Mouse (Mus musculus) gastrocnemius, postnatal 14 days (tissue): ENCODE data around the gene Hspa5. TPM values are rescaled to one million over a fixed set of nuclear protein-coding genes. Genes with fewer than 3 reads are reported as not detected.
"Not testable (repeated sequence)": the region's sequence is repeated elsewhere in the genome, so short reads cannot be mapped to it uniquely, and the experiment has no call there.

Source experiments
- DNase-seq: peaks from one replicate; pipeline ENCODE4 v3.0.0; 2021; ENCODE audit warnings: mixed read lengths
- intact Hi-C: fragments of 180-260 bp; cut with DNase I; formaldehyde crosslinking; loops from one replicate; pipeline ENCODE4 v1.15.1; 2025; ENCODE audit warnings: low total_unique reads
- total RNA-seq, 2 experiments: library from RNA; stranded (reverse); gene quantifications; 2 replicates each; pipeline ENCODE4 v1.2.3; 2021

The Hspa5 gene
- total RNA-seq, 2 experiments from 2014 or later: 175 to 207 TPM

GRCm38 (mm10) chr2:34762872-34763271, 8.9 kb upstream of the Hspa5 start:
- no peak for DNase-seq
- intact Hi-C loops: no loop called here

- no peak for DNase-seq
- intact Hi-C loops: no loop called here
These were observed 7.0 kb upstream of the Hspa5 start for GRCm38 (mm10) chr2:34764801-34765200.

GRCm38 (mm10) chr2:34770049-34770448, 1.7 kb upstream of the Hspa5 start:
- DNase-seq: no peak
- intact Hi-C loops: no loop called here

- intact Hi-C loops: no loop called here
- no peak for DNase-seq
These were observed 819 bp upstream of the Hspa5 start for GRCm38 (mm10) chr2:34770951-34771350.

- intact Hi-C loops: no loop called here
- DNase-seq: no peak
These were observed 774 bp downstream of the Hspa5 start for GRCm38 (mm10) chr2:34772252-34773235.

- no peak for DNase-seq
- intact Hi-C loops: no loop called here
These were observed 1.9 kb downstream of the Hspa5 start for GRCm38 (mm10) chr2:34773673-34774072.

- intact Hi-C loops: no loop called here
- no peak for DNase-seq
These were observed 2.7 kb downstream of the Hspa5 start for GRCm38 (mm10) chr2:34774493-34774892.

- DNase-seq: no peak
- intact Hi-C loops: no loop called here
These were observed 5.6 kb downstream of the Hspa5 start for GRCm38 (mm10) chr2:34777237-34777868.

GRCm38 (mm10) chr2:34783064-34784020, 11.6 kb downstream of the Hspa5 start:
- no peak for DNase-seq
- intact Hi-C loops: loop anchor here (10.0 kb wide), 1 partner anchor 191 kb away; no protein-coding TSS in a partner anchor

- intact Hi-C loops: loop anchor here (10.0 kb wide), 1 partner anchor 191 kb away; no protein-coding TSS in a partner anchor
- no peak for DNase-seq
These were observed 12.3 kb downstream of the Hspa5 start for GRCm38 (mm10) chr2:34784085-34784484.

- DNase-seq: no peak
- intact Hi-C loops: no loop called here
These were observed 18.5 kb downstream of the Hspa5 start for GRCm38 (mm10) chr2:34790282-34790681.

GRCm38 (mm10) chr2:34792543-34792942, 20.8 kb downstream of the Hspa5 start:
- intact Hi-C loops, DNase-seq: not testable (repeated sequence)

GRCm38 (mm10) chr2:34794511-34794910, 22.7 kb downstream of the Hspa5 start:
- intact Hi-C loops: no loop called here
- DNase-seq: no peak

- DNase-seq: no peak
- intact Hi-C loops: no loop called here
These were observed 23.7 kb downstream of the Hspa5 start for GRCm38 (mm10) chr2:34795426-34795825.

- DNase-seq: peak; percentile 85
- intact Hi-C loops: no loop called here
These were observed 27.8 kb downstream of the Hspa5 start, which contains the start of gene Rabepk for GRCm38 (mm10) chr2:34799357-34800256. Rabepk (minus strand) TSS chr2:34799912.

GRCm38 (mm10) chr2:34800371-34800770, 28.6 kb downstream of the Hspa5 start:
- DNase-seq: no peak
- intact Hi-C loops: no loop called here

GRCm38 (mm10) chr2:34801516-34802482, 30.0 kb downstream of the Hspa5 start:
- peak; percentile 97 for DNase-seq
- intact Hi-C loops: no loop called here
